Mouse (Mus musculus) embryonic stem cell, embryonic (primary cell): ENCODE results near the gene Hoxd9.

Experiments used
- CTCF ChIA-PET, 4 experiments: fragments of 300-600 bp in 2 of 4; fragments of 350-600 bp in 2 of 4; sonication (Branson Sonifier 250); formaldehyde crosslinking; loops; one replicate each; lab custom pipeline; 2022; ENCODE audit warnings: inconsistent platforms in 2 of 4; lab: Charles Lee
- POLR2A ChIA-PET, 4 experiments: fragments of 300-600 bp in 2 of 4; fragments of 350-600 bp in 2 of 4; sonication (Branson Sonifier 250); formaldehyde crosslinking; loops; one replicate each; lab custom pipeline; 2022; ENCODE audit warnings: antibody characterized with exemption in 4 of 4, inconsistent platforms in 1 of 4; lab: Charles Lee

The Hoxd9 gene

DNA sequence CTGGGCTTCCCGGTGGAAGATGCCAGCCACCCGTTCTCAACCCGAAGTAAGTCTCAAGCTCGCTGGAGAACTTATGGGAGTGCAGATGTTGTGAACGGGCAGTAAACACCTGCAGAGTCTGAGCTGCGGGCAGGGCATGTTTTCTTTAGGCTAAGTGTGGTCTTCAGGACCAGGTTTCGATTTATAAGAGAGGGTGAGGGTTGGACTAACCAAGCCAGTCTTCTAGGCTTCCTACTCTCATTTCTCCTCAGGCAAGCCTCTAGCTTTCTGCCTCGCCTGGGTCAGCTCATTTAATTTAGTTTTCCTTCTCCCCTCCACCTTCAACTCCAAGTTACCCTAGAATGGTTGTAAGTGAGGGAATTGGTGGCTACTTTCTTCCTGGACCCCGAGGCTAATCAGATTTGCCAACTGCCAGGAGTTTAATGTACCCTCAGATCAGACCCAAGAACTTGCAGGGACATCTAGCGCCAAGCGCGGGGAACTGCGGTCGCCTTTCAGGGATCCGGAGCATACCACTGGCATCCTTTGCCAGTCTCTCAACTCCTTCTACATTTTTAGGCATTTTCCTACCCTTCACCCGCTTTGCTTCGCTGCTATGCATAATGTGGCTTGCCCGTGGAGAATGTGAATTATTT, 34.1 kb upstream of the Hoxd9 start:
- POLR2A ChIA-PET: interaction anchor here in 1 of 4 experiments (0.5 kb wide), 1 partner anchor 13 kb away, joined by 3 read pairs; no protein-coding TSS in a partner anchor
- CTCF ChIA-PET: interaction anchor here in 3 of 4 experiments (0.6 to 3.6 kb wide), 6 partner anchors 9 to 1296 kb away, joined by 3 to 17 read pairs (median 4); no protein-coding TSS in a partner anchor

- CTCF ChIA-PET: interaction anchor here in 3 of 4 experiments (0.7 to 1.7 kb wide), 4 partner anchors 8 to 701 kb away, joined by 3 to 7 read pairs (median 4); no protein-coding TSS in a partner anchor
- POLR2A ChIA-PET: interaction anchor here in 1 of 4 experiments (1.5 to 2.0 kb wide), 3 partner anchors 8 to 11 kb away, joined by 3 to 4 read pairs (median 4); partner anchors contain the start of gene Evx2
Measured at GRCm38 (mm10) chr2:74666411-74666810, 31.1 kb upstream of the Hoxd9 start.

GRCm38 (mm10) chr2:74667191-74667841, 30.2 kb upstream of the Hoxd9 start:
- ChIA-PET CTCF (interaction anchor here (0.6 to 1.7 kb wide), 6 partner anchors 9 to 702 kb away, joined by 3 to 10 read pairs (median 4); no protein-coding TSS in a partner anchor), POLR2A (interaction anchor here in 3 of 4 experiments (0.6 to 2.0 kb wide), 10 partner anchors 9 to 1480 kb away, joined by 3 to 6 read pairs (median 4); partner anchors contain the start of genes Evx2 (in 1 of the 3) and Hoxd11 (in 1 of the 3))

- ChIA-PET POLR2A (interaction anchor here (0.6 to 2.0 kb wide), 14 partner anchors 9 to 1479 kb away, joined by 3 to 6 read pairs (median 3); partner anchors contain the start of genes Evx2 (in 1 of the 4) and Hoxd11 (in 1 of the 4)), CTCF (interaction anchor here (0.6 to 1.7 kb wide), 4 partner anchors 10 to 281 kb away, joined by 3 to 10 read pairs (median 5); no protein-coding TSS in a partner anchor)
Measured at GRCm38 (mm10) chr2:74667842-74668357, 29.6 kb upstream of the Hoxd9 start, which contains the start of gene Hoxd13. Hoxd13 (plus strand) TSS chr2:74668310.

DNA sequence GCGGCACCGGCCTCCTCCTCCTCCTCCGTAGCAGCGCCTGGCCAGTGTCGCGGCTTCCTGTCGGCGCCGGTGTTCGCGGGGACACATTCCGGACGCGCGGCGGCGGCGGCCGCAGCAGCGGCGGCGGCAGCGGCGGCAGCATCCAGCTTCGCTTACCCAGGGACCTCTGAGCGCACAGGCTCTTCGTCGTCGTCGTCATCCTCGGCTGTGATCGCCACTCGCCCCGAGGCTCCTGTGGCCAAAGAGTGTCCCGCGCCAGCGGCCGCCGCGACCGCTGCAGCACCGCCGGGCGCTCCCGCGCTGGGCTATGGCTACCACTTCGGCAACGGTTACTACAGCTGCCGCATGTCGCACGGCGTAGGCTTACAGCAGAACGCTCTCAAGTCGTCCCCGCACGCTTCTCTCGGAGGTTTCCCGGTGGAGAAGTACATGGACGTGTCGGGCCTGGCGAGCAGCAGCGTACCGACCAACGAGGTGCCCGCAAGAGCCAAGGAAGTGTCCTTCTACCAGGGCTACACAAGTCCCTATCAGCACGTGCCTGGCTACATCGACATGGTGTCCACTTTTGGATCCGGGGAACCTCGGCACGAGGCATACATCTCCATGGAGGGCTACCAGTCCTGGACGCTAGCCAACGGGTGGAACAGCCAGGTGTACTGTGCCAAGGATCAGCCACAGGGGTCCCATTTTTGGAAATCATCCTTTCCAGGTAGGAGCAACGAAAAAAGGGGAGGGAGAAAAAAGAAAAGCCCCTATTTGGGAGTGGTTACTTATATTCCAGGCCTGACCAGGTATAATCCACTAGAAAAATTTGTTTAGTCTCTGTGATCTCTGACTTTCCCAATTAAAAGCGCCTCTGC, 28.9 kb upstream of the Hoxd9 start:
- CTCF ChIA-PET: no interaction called here
- POLR2A ChIA-PET: interaction anchor here in 3 of 4 experiments (0.6 to 2.0 kb wide), 6 partner anchors 10 to 1107 kb away, joined by 3 to 4 read pairs (median 3); partner anchors contain the start of genes Evx2 (in 1 of the 3) and Hoxd11 (in 1 of the 3)

DNA sequence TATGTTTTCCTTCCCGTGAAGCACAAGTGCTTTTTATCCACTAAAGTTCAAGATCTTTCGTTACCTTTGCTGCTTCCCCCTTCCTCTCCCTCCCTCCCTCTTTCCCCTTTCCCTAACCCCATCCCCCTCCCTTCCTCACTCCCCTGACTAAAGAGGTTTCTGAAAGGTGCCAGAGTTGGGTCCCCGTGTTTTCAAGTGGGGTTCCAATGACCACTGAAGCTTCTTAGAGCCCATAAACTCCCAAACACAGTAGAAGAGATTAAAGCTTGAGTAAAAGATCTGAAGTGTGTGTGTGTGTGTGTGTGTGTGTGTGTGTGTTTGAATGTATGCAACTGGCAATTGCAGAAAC, 28.3 kb upstream of the Hoxd9 start:
- CTCF ChIA-PET: no interaction called here
- POLR2A ChIA-PET: interaction anchor here in 1 of 4 experiments (1.1 kb wide), 1 partner anchor 20 kb away, joined by 3 read pairs; no protein-coding TSS in a partner anchor

DNA sequence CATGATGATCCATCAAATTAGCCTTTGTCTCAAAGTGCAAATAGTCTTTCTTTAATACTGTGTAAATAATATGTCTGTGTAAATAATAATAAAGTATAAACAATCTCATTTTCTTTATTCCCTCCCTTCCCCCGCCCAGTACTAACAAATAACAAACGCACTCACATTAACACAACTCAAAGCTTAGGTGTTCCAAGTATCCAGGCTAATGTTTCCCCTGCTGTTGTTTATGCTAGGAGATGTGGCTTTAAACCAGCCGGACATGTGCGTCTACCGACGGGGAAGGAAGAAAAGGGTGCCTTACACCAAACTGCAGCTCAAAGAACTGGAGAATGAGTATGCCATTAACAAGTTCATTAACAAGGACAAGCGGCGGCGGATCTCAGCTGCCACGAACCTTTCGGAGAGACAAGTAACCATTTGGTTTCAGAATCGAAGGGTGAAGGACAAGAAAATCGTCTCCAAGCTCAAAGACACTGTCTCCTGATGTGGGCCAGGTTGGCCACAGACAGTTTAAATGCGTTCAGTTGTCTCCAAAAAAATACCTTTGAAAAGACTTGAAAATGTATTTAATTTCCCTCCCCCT, 27.8 kb upstream of the Hoxd9 start:
- POLR2A ChIA-PET: interaction anchor here in 1 of 4 experiments (1.1 kb wide), 1 partner anchor 19 kb away, joined by 3 read pairs; no protein-coding TSS in a partner anchor
- CTCF ChIA-PET: interaction anchor here in 1 of 4 experiments (1.3 kb wide), 1 partner anchor 12 kb away, joined by 3 read pairs; no protein-coding TSS in a partner anchor

GRCm38 (mm10) chr2:74670632-74671188, 26.8 kb upstream of the Hoxd9 start:
- CTCF ChIA-PET: interaction anchor here in 2 of 4 experiments (0.8 to 1.3 kb wide), 3 partner anchors 9 to 19 kb away, joined by 3 to 5 read pairs (median 3); no protein-coding TSS in a partner anchor
- POLR2A ChIA-PET: interaction anchor here in 3 of 4 experiments (0.5 to 1.2 kb wide), 4 partner anchors 10 to 1110 kb away, joined by 3 to 5 read pairs (median 3); no protein-coding TSS in a partner anchor

GRCm38 (mm10) chr2:74671847-74672246, 25.7 kb upstream of the Hoxd9 start:
- ChIA-PET CTCF (interaction anchor here (0.5 to 1.8 kb wide), 11 partner anchors 9 to 706 kb away, joined by 3 to 10 read pairs (median 4); partner anchors contain the start of gene Evx2 (in 1 of the 4)), POLR2A (interaction anchor here in 2 of 4 experiments (0.8 to 1.2 kb wide), 5 partner anchors 10 to 127 kb away, joined by 3 to 4 read pairs (median 3); partner anchors contain the start of gene Evx2 (in 1 of the 2))

GRCm38 (mm10) chr2:74672481-74673362, 24.8 kb upstream of the Hoxd9 start:
- POLR2A ChIA-PET: interaction anchor here in 3 of 4 experiments (0.6 to 1.3 kb wide), 8 partner anchors 8 to 874 kb away, joined by 3 to 6 read pairs (median 4); no protein-coding TSS in a partner anchor
- CTCF ChIA-PET: interaction anchor here (0.5 to 1.9 kb wide), 42 partner anchors 9 to 1122 kb away, joined by 3 to 14 read pairs (median 4); partner anchors contain the start of genes Evx2 (in 2 of the 4) and Hoxd10 (in 2 of the 4)

DNA sequence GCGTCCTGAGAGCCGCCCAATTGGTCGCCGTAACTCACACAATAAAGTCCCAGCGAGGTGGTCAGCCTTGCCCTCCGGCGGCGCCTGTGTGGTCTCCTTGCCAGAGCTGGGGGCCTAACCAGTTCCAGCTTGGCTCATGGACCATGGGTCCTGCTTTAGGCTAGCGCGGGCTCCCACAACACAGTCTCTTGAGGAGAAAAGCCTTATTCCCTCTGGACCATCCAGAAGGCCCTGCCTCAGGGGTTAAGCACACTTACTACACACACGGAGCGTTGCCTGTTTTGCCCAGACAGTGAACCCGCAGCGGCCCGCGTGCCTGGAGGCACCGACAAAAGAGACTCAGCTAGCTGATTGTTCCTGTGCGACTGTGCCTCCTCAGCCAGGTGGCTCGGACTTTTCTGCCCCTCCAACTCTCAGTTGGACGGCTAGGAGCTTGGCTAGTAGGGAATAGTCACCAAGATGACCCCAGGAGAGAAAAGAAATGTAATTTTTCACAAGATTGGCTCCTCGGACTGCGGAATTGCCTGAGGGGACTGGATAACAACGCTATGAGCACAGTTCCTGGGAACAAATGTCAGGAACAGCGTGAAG, 23.6 kb upstream of the Hoxd9 start:
- ChIA-PET CTCF (interaction anchor here in 3 of 4 experiments (0.7 to 1.9 kb wide), 13 partner anchors 10 to 1123 kb away, joined by 3 to 7 read pairs (median 4); partner anchors contain the start of genes Evx2 (in 1 of the 3) and Hoxd10 (in 1 of the 3)), POLR2A (interaction anchor here in 2 of 4 experiments (0.6 to 1.3 kb wide), 4 partner anchors 9 to 932 kb away, joined by 3 to 5 read pairs (median 4); no protein-coding TSS in a partner anchor)

DNA sequence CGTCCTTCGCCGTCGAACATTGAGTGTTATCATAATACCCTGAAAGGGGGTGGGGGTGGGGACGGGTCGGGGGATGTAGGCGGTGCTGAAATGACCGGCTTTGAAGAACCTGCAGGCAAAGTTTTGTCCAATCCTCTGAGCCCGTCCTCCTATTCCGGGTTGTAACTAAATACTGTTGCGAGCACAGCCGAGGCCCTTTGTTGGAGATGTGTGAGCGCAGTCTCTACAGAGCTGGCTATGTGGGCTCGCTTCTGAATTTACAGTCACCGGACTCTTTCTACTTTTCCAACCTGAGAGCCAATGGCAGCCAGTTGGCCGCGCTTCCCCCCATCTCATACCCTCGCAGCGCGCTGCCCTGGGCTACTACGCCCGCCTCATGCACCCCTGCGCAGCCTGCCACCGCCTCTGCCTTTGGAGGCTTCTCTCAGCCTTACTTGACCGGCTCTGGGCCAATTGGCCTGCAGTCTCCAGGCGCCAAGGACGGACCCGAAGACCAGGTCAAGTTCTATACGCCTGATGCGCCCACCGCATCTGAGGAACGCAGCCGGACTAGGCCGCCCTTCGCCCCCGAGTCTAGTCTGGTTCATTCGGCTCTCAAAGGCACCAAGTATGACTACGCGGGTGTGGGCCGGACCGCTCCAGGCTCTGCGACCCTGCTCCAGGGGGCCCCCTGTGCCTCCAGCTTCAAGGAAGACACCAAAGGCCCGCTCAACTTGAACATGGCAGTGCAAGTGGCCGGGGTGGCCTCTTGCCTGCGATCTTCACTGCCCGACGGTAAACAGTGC, 22.5 kb upstream of the Hoxd9 start, which contains the start of gene Hoxd12:
Gene Hoxd12 (plus strand): TSS at position 133 of the 785 bp plus-strand sequence.
- CTCF ChIA-PET: interaction anchor here in 1 of 4 experiments (1.2 kb wide), 1 partner anchor 13 kb away, joined by 3 read pairs; no protein-coding TSS in a partner anchor
- POLR2A ChIA-PET: interaction anchor here in 1 of 4 experiments (0.5 kb wide), 1 partner anchor 16 kb away, joined by 3 read pairs; no protein-coding TSS in a partner anchor

GRCm38 (mm10) chr2:74675666-74676282, 21.8 kb upstream of the Hoxd9 start:
- CTCF ChIA-PET: interaction anchor here in 2 of 4 experiments (1.0 to 1.2 kb wide), 2 partner anchors 13 to 14 kb away, joined by 3 read pairs; no protein-coding TSS in a partner anchor
- POLR2A ChIA-PET: interaction anchor here in 2 of 4 experiments (0.5 to 0.7 kb wide), 4 partner anchors 15 to 344 kb away, joined by 3 to 4 read pairs (median 3); no protein-coding TSS in a partner anchor
